Mouse (Mus musculus): ENCODE measurements at regions not wholly inside any gene's neighbourhood (a gene's known extent, or its start where the extent isn't known, plus 50 kb on each side); places are given as distances from the start of the nearest gene placed in this dataset.

GRCm38 (mm10) chr9:83707361-83707760, 98.7 kb downstream of the Elovl4 start:
- WGBS: 85% methylated on average over 3 of the region's 3 CpGs
- Histone ChIP-seq H3K27ac (ENCODE audit: insufficient read depth, low read depth, low read length) (no peak overlapping the region), H3K4me3 (ENCODE audit: insufficient read depth, low read depth, low read length) (no peak overlapping the region), H3K4me1 (ENCODE audit: control insufficient read depth, insufficient read depth, low read length) (no peaks in the 10 kb centered on the region)
- TF ChIP-seq POLR2A (IDR thresholded peaks at IDR 0.05; ENCODE audit: insufficient read depth, low read depth, low read length) (no peak), CTCF (IDR thresholded peaks at IDR 0.05; ENCODE audit: insufficient read depth, low read depth, low read length) (no peak)

- Histone ChIP-seq H3K4me1 (ENCODE audit: control insufficient read depth, insufficient read depth, low read length) (no peaks in the 10 kb centered on the region), H3K4me3 (ENCODE audit: insufficient read depth, low read depth, low read length) (no peak overlapping the region), H3K27ac (ENCODE audit: insufficient read depth, low read depth, low read length) (no peak overlapping the region)
- 86% methylated on average over 6 of the region's 6 CpGs for WGBS
- TF ChIP-seq POLR2A (IDR thresholded peaks at IDR 0.05; ENCODE audit: insufficient read depth, low read depth, low read length) (no peak), CTCF (IDR thresholded peaks at IDR 0.05; ENCODE audit: insufficient read depth, low read depth, low read length) (no peak)
Measured at GRCm38 (mm10) chr9:83706071-83706470, 100.0 kb downstream of the Elovl4 start.

- Histone ChIP-seq H3K27ac (ENCODE audit: insufficient read depth, low read depth, low read length) (no peak overlapping the region), H3K4me3 (ENCODE audit: insufficient read depth, low read depth, low read length) (no peak overlapping the region), H3K4me1 (ENCODE audit: control insufficient read depth, insufficient read depth, low read length) (no peaks in the 10 kb centered on the region)
- TF ChIP-seq POLR2A (IDR thresholded peaks at IDR 0.05; ENCODE audit: insufficient read depth, low read depth, low read length) (no peak), CTCF (IDR thresholded peaks at IDR 0.05; ENCODE audit: insufficient read depth, low read depth, low read length) (no peak)
Measured at GRCm38 (mm10) chr9:83704186-83704585, 101.9 kb downstream of the Elovl4 start.

GRCm38 (mm10) chr9:83700916-83701315, 105.2 kb downstream of the Elovl4 start:
- H3K4me3 ChIP-seq (ENCODE audit: insufficient read depth, low read depth, low read length): no peak overlapping the region
- TF ChIP-seq POLR2A (IDR thresholded peaks at IDR 0.05; ENCODE audit: insufficient read depth, low read depth, low read length): no peak
- no peak for TF ChIP-seq CTCF (IDR thresholded peaks at IDR 0.05; ENCODE audit: insufficient read depth, low read depth, low read length)
- no peak overlapping the region for H3K27ac ChIP-seq (ENCODE audit: insufficient read depth, low read depth, low read length)
- H3K4me1 ChIP-seq (ENCODE audit: control insufficient read depth, insufficient read depth, low read length): no peaks in the 10 kb centered on the region
- 88% methylated on average over 7 of the region's 7 CpGs for WGBS

DNA sequence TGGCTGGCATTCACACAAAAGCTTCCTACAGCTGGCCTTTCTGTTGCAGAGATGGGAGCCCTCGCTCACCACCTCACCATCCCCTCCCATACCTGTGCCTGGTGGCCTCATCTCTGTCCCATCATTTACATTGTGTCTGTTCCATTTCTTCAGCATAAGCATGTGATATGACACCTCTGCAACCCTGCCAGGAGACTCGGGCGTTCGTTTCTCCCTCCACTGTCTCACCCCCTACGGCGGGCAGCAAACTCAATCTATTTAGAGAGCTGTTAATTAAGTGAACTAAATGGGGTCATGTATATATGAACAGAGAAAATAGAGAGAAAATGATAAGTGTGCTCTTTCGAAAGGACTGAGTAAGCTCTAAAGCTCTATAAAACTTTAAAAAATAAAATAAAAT, 106.0 kb downstream of the Elovl4 start:
- no peak overlapping the region for H3K4me3 ChIP-seq (ENCODE audit: insufficient read depth, low read depth, low read length)
- TF ChIP-seq CTCF (IDR thresholded peaks at IDR 0.05; ENCODE audit: insufficient read depth, low read depth, low read length): no peak
- no peak for TF ChIP-seq POLR2A (IDR thresholded peaks at IDR 0.05; ENCODE audit: insufficient read depth, low read depth, low read length)
- no peaks in the 10 kb centered on the region for H3K4me1 ChIP-seq (ENCODE audit: control insufficient read depth, insufficient read depth, low read length)
- 83% methylated on average over 7 of the region's 7 CpGs for WGBS
- no peak overlapping the region for H3K27ac ChIP-seq (ENCODE audit: insufficient read depth, low read depth, low read length)

- Histone ChIP-seq H3K27ac (ENCODE audit: insufficient read depth, low read depth, low read length) (no peak overlapping the region), H3K4me1 (ENCODE audit: control insufficient read depth, insufficient read depth, low read length) (peaks cover 11% of the 10 kb centered on the region), H3K4me3 (ENCODE audit: insufficient read depth, low read depth, low read length) (0 out of 2 replicates have a peak overlapping the region, but pooled peaks have one; percentile 5)
- 17% methylated on average over 24 of the region's 24 CpGs for WGBS
- TF ChIP-seq POLR2A (IDR thresholded peaks at IDR 0.05; ENCODE audit: insufficient read depth, low read depth, low read length): no peak
- peak; percentile 81 for TF ChIP-seq CTCF (IDR thresholded peaks at IDR 0.05; ENCODE audit: insufficient read depth, low read depth, low read length)
Measured at GRCm38 (mm10) chr9:83691332-83692198, 114.5 kb downstream of the Elovl4 start.

Data from olfactory bulb, adult 2 months (tissue).